In genomic region chr1:162313451-162314276, GRCm38 (mm10) we compare ENCODE assay signal across 8 mouse cellular contexts.
DNase-seq lines count a peak whose midpoint lies in the region; ATAC-seq and TF ChIP-seq lines count a peak whose summit lies in the region.

No protein-coding gene starts in this region.

- no peaks in the 10 kb centered on the region for H3K9me3 ChIP-seq in forebrain, embryonic 15.5 days
- no peaks in the 10 kb centered on the region for H3K9me3 ChIP-seq in intestine, embryonic 14.5 days (ENCODE audit: control insufficient read depth, low read length)
- H3K9me3 ChIP-seq in neural tube, embryonic 12.5 days: no peaks in the 10 kb centered on the region

- no peak for TF ChIP-seq POLR2A in liver, adult 2 months (IDR thresholded peaks at IDR 0.05; ENCODE audit: extremely low read depth, insufficient read depth, low read length)

- WGBS in forebrain, embryonic 15.5 days: 33% methylated on average over 11 of the region's 11 CpGs
- WGBS in intestine, embryonic 14.5 days: 26% methylated on average over 11 of the region's 11 CpGs
- 43% methylated on average over 11 of the region's 11 CpGs for WGBS in liver, adult 2 months
- WGBS in neural tube, embryonic 12.5 days: 25% methylated on average over 11 of the region's 11 CpGs

- peak; percentile 50 for DNase-seq in layer of hippocampus, adult 11-12 months (ENCODE audit: low spot score)
- no peak for DNase-seq in layer of hippocampus, adult 9-10 months (ENCODE audit: low spot score)
- DNase-seq in ZHBTc4 (ENCODE audit: low read depth, low spot score): peak; percentile 52
- no peak for DNase-seq in intestine, embryonic 14.5 days (ENCODE audit: low spot score)
- peak; percentile 40 for DNase-seq in liver, adult 2 months (ENCODE audit: extremely low read depth, low read depth, low spot score)

- H3K4me3 ChIP-seq in forebrain, embryonic 15.5 days: peak overlapping the region; percentile 2; the same call in 1 of the 2 replicates
- H3K4me3 ChIP-seq in intestine, embryonic 14.5 days (ENCODE audit: low read depth, low read length): no peak overlapping the region
- no peak overlapping the region for H3K4me3 ChIP-seq in liver, adult 2 months (ENCODE audit: insufficient read depth, low read depth, low read length)
- H3K4me3 ChIP-seq in neural tube, embryonic 12.5 days: no peak overlapping the region

- no peak overlapping the region for H3K27ac ChIP-seq in forebrain, embryonic 15.5 days (replicated peaks)
- H3K27ac ChIP-seq in intestine, embryonic 14.5 days (ENCODE audit: low read depth): peak overlapping the region; percentile 59
- no peak overlapping the region for H3K27ac ChIP-seq in liver, adult 2 months (replicated peaks; ENCODE audit: insufficient read depth, low read depth, low read length)
- no peak overlapping the region for H3K27ac ChIP-seq in neural tube, embryonic 12.5 days

- peaks cover 4% of the 10 kb centered on the region; the same call in 1 of the 2 replicates for H3K4me1 ChIP-seq in forebrain, embryonic 15.5 days
- peaks cover 15% of the 10 kb centered on the region for H3K4me1 ChIP-seq in intestine, embryonic 14.5 days (replicated peaks; ENCODE audit: control insufficient read depth, insufficient read depth, low read length)
- H3K4me1 ChIP-seq in liver, adult 2 months (ENCODE audit: control insufficient read depth, insufficient read depth, low read length): no peaks in the 10 kb centered on the region
- 0 out of 2 replicates have a peak, but pooled peaks cover 4% of the 10 kb centered on the region for H3K4me1 ChIP-seq in neural tube, embryonic 12.5 days

- TF ChIP-seq CTCF in liver, adult 2 months (IDR thresholded peaks at IDR 0.05; ENCODE audit: low read depth, low read length): peak; percentile 53

- H3K36me3 ChIP-seq in forebrain, embryonic 15.5 days: no peaks in the 10 kb centered on the region; the same call in 1 of the 2 replicates
- no peaks in the 10 kb centered on the region for H3K36me3 ChIP-seq in intestine, embryonic 14.5 days (ENCODE audit: control insufficient read depth, insufficient read depth, low read length)
- no peaks in the 10 kb centered on the region for H3K36me3 ChIP-seq in liver, adult 2 months (ENCODE audit: control insufficient read depth, insufficient read depth, low read length)
- H3K36me3 ChIP-seq in neural tube, embryonic 12.5 days: 0 out of 2 replicates have a peak, but pooled peaks cover 3% of the 10 kb centered on the region

- peak; percentile 96 for ATAC-seq in forebrain, embryonic 15.5 days (replicated peaks)
- ATAC-seq in intestine, embryonic 14.5 days (replicated peaks; ENCODE audit: low FRiP score, low TSS enrichment, low read depth): peak; percentile 86
- peak; percentile 94 for ATAC-seq in neural tube, embryonic 12.5 days (ENCODE audit: low FRiP score, low read depth)
- ATAC-seq in erythroblast, adult 5-6 weeks (replicated peaks; ENCODE audit: low FRiP score, poor library complexity, severe bottlenecking): no peak

- H3K27me3 ChIP-seq in forebrain, embryonic 15.5 days: no peaks in the 10 kb centered on the region
- no peaks in the 10 kb centered on the region for H3K27me3 ChIP-seq in intestine, embryonic 14.5 days (replicated peaks; ENCODE audit: control insufficient read depth, insufficient read depth, low read length)
- H3K27me3 ChIP-seq in liver, adult 2 months (ENCODE audit: control insufficient read depth, insufficient read depth, low read length): no peaks in the 10 kb centered on the region
- H3K27me3 ChIP-seq in neural tube, embryonic 12.5 days (replicated peaks): no peaks in the 10 kb centered on the region

- H3K79me2 ChIP-seq in liver, adult 2 months (ENCODE audit: control insufficient read depth, insufficient read depth, low read length): no peaks in the 10 kb centered on the region

- peak overlapping the region; percentile 26; the same call in 1 of the 2 replicates for H3K4me2 ChIP-seq in forebrain, embryonic 15.5 days (replicated peaks)
- H3K4me2 ChIP-seq in intestine, embryonic 14.5 days (ENCODE audit: low read length): peak overlapping the region; percentile 37
- H3K4me2 ChIP-seq in neural tube, embryonic 12.5 days (replicated peaks): peak overlapping the region; percentile 45

- H3K9ac ChIP-seq in forebrain, embryonic 15.5 days (replicated peaks): no peak overlapping the region
- H3K9ac ChIP-seq in intestine, embryonic 14.5 days (ENCODE audit: low read length): peak overlapping the region; percentile 42; the same call in 1 of the 2 replicates
- no peak overlapping the region for H3K9ac ChIP-seq in liver, adult 2 months (ENCODE audit: low read depth, low read length)
- H3K9ac ChIP-seq in neural tube, embryonic 12.5 days: no peak overlapping the region

Comparison
In these comparisons a context has a peak if more than half of its experiments do, and no peak if none do; other contexts are left out.
1. DNase-seq: peak in layer of hippocampus, adult 11-12 months (single experiment), ZHBTc4 (single experiment) and liver, adult 2 months (single experiment); none in layer of hippocampus, adult 9-10 months (single experiment) and intestine, embryonic 14.5 days (single experiment).
2. Peak in every context shown above with its lines, with median percentiles within 50 percentile points of each other: H3K4me2 ChIP-seq.